Mouse (Mus musculus): ENCODE results near the gene Spic. TPM values are rescaled to one million over a fixed set of nuclear protein-coding genes. Genes with fewer than 3 reads are reported as not detected.

Gene Spic
- polyA plus RNA-seq, 1 experiment from 2014 or later: 0.84 TPM

Other genes with a start within 250 kb of the Spic start
- 0.46 TPM in 1 of 2 replicates, not detected in the other for gene Sycp3, start 225.4 kb downstream of the Spic start, polyA plus RNA-seq (2015; fragmentation: Nextera tagmentation; extraction: Ambion mirVana)
- gene Chpt1, start 180.9 kb downstream of the Spic start, polyA plus RNA-seq (2015; fragmentation: Nextera tagmentation; extraction: Ambion mirVana): 26.3 and 32.8 TPM in 2 replicates
- gene Mybpc1, start 79.9 kb downstream of the Spic start, polyA plus RNA-seq (2015; fragmentation: Nextera tagmentation; extraction: Ambion mirVana): 5.2 and 6.5 TPM in 2 replicates
- gene Arl1, start 45.8 kb upstream of the Spic start, polyA plus RNA-seq (2015; fragmentation: Nextera tagmentation; extraction: Ambion mirVana): 197 and 206 TPM in 2 replicates
- gene Utp20, start 141.8 kb upstream of the Spic start, polyA plus RNA-seq (2015; fragmentation: Nextera tagmentation; extraction: Ambion mirVana): 16.8 and 18.7 TPM in 2 replicates
- gene Slc5a8, start 201.0 kb upstream of the Spic start, polyA plus RNA-seq (2015; fragmentation: Nextera tagmentation; extraction: Ambion mirVana): 17.4 and 18.5 TPM in 2 replicates